Mouse (Mus musculus) olfactory bulb, adult 2 months (tissue): ENCODE data around the gene Ccndbp1. TPM values are rescaled to one million over a fixed set of nuclear protein-coding genes. Genes with fewer than 3 reads are reported as not detected.
"Not testable (repeated sequence)": the region's sequence is repeated elsewhere in the genome, so short reads cannot be mapped to it uniquely, and the experiment has no call there.

ENCODE experiments used
- H3K27ac ChIP-seq: fragments of 200-500 bp; 2 replicates; pipeline ENCODE4 v1.5.1; 2012; ENCODE audit warnings: low read depth, low read length; ENCODE audit not compliant: insufficient read depth
- H3K4me1 ChIP-seq: fragments of 200-500 bp; 2 replicates; pipeline ENCODE4 v1.6.1; 2012; ENCODE audit warnings: low read length; ENCODE audit not compliant: control insufficient read depth, insufficient read depth
- H3K4me3 ChIP-seq: fragments of 200-500 bp; 2 replicates; pipeline ENCODE4 v1.5.1; 2012; ENCODE audit warnings: mild to moderate bottlenecking, low read depth, low read length, moderate library complexity; ENCODE audit not compliant: insufficient read depth
- CTCF ChIP-seq: fragments of 200-500 bp; IDR thresholded peaks from 2 replicates; pipeline ENCODE4 v1.5.1; 2012; ENCODE audit warnings: low read depth, mild to moderate bottlenecking, low read length, moderate library complexity; ENCODE audit not compliant: insufficient read depth
- POLR2A ChIP-seq: fragments of 200-500 bp; IDR thresholded peaks from 2 replicates; pipeline ENCODE4 v1.6.1; 2012; ENCODE audit warnings: mild to moderate bottlenecking, low read depth, low read length, moderate library complexity; ENCODE audit not compliant: insufficient read depth
- WGBS: fragments of 180-500 bp; shearing (Covaris S2); methylation state at CpG from one replicate; pipeline ENCODE4 v1.1.7; 2018; 5-methylcytosine and 5-hydroxymethylcytosine counted together
- polyA plus RNA-seq: library from polyadenylated mRNA; stranded (reverse); fragments of >200 nt; gene quantifications from 2 replicates; pipeline ENCODE4 v1.2.4, GENCODE M21; 2012; ENCODE audit warnings: low replicate concordance; ENCODE audit not compliant: missing spikeins, insufficient read depth, insufficient read length

The Ccndbp1 gene
- polyA plus RNA-seq, 1 experiment: not detected

GRCm38 (mm10) chr2:120991196-120991595 is 17.0 kb upstream of the Ccndbp1 start:
- Histone ChIP-seq H3K4me1 (no peaks in the 10 kb centered on the region), H3K4me3 (no peak overlapping the region), H3K27ac (no peak overlapping the region)
- TF ChIP-seq POLR2A: no peak
- TF ChIP-seq CTCF: no peak
- 80% methylated on average over 4 of the region's 4 CpGs for WGBS

DNA sequence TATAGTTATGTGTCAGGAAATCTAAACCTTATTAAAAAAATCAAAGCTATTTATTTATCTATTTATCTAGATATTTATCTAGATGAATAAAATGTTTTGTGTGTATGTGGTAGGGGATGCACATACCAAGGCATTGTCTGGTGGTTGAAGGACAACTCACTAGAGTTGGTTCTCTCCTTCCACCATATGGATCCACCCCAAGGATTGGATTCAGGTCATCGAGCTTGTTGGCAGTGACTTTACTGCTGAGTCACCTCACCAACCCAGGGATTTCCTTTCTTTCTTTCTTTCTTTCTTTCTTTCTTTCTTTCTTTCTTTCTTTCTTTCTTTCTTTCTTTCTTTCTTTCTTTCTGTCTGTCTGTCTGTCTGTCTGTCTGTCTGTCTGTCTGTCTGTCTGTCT is 11.6 kb upstream of the Ccndbp1 start:
- not testable (repeated sequence) for H3K4me1 ChIP-seq, H3K4me3 ChIP-seq, H3K27ac ChIP-seq
- WGBS: 75% methylated on average over 1 of the region's 1 CpGs

DNA sequence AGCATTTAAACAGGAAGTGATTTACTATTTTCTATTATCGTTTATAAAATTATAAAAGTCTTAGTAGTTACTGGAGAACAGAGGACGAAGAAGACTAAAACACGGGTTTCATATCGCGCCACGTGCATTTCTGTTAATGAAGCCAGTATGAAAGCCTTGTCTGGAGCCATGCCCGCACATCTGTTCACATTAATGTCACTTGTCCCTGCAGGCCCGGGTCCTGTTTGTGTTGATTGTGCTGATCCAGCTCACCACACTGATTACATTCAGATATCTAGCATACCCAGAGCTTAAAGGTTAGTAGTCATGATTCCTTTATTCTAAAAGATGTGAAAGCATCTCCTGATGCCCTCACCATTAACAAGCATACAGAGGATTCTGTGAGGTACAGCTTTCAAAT is 9.3 kb upstream of the Ccndbp1 start:
- no peak for TF ChIP-seq CTCF
- TF ChIP-seq POLR2A: no peak
- Histone ChIP-seq H3K27ac (no peak overlapping the region), H3K4me3 (no peak overlapping the region), H3K4me1 (no peaks in the 10 kb centered on the region)
- WGBS: 70% methylated on average over 8 of the region's 8 CpGs

DNA sequence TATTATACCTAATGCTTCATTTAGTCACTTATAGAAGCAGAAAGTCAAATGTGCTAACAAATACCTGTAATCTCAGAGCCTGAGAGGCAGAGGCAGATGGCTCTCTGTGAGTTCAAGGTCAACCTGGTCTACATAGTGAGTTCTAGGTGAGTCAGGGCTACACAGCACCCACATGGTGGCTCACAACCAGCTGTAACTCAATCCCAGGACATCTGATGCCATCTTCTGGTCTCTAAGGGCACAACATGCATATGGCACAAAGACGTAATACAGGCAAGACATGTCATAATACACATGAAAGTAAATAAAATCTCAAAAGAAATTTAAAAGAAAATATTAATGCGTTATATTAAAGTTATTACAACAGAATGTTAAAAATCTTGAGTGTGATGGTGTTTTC is 4.6 kb upstream of the Ccndbp1 start:
- Histone ChIP-seq H3K27ac (no peak overlapping the region), H3K4me1 (peaks cover 5% of the 10 kb centered on the region), H3K4me3 (no peak overlapping the region)
- whole genome bisulfite sequencing: 90% methylated on average over 2 of the region's 2 CpGs
- TF ChIP-seq POLR2A (no peak), CTCF (no peak)

GRCm38 (mm10) chr2:121004018-121004811 is 4.0 kb upstream of the Ccndbp1 start:
- H3K27ac ChIP-seq: no peak overlapping the region
- no peak for TF ChIP-seq CTCF
- TF ChIP-seq POLR2A: no peak
- 84% methylated on average over 7 of the region's 7 CpGs for WGBS

GRCm38 (mm10) chr2:121006986-121007385 is 1.2 kb upstream of the Ccndbp1 start:
- Histone ChIP-seq H3K4me1 (peaks cover 10% of the 10 kb centered on the region), H3K27ac (no peak overlapping the region), H3K4me3 (no peak overlapping the region)
- TF ChIP-seq POLR2A (no peak), CTCF (no peak)
- 87% methylated on average over 1 of the region's 1 CpGs for WGBS

More at GRCm38 (mm10) chr2:121004018-121004811, 4.0 kb upstream of the Ccndbp1 start:
- Histone ChIP-seq H3K4me3 (no peak overlapping the region), H3K4me1 (peaks cover 8% of the 10 kb centered on the region)

GRCm38 (mm10) chr2:121008664-121009007 is 433 bp downstream of the Ccndbp1 start:
- no peak for TF ChIP-seq POLR2A
- Histone ChIP-seq H3K4me3 (peak overlapping the region; percentile 83), H3K4me1 (peaks cover 10% of the 10 kb centered on the region), H3K27ac (no peak overlapping the region)
- 1% methylated on average over 12 of the region's 12 CpGs for WGBS

DNA sequence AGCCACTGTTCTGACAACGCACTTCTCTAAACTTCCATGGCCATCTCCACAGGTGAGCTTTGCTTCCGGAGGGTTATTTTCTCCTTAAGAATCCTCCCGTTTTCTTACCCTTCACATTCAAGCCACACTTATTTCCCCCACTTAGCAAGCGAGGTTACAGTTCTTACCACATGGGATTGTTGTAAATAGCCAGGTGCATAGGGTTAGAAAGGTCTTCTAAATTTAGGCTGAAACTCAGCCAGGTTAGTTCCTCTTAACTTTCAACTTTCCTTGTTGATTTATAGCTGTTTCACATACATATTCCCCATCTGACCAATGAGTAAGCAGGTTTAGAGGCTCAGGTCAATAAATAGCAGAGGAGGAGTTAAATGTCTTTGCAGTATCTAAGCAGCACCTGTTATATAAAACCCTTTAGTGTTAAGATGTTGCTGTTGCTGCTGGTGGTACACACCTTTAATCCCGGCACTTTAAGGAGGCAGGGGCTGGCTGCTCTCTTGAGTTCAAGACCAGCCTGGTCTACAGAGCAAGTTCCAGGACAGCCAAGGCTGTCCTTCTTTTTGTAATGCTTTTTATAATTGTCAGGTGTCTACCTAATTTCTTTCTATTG is 971 bp downstream of the Ccndbp1 start:
- no peak for TF ChIP-seq POLR2A
- no peak for TF ChIP-seq CTCF
- WGBS: 20% methylated on average over 5 of the region's 5 CpGs
- H3K27ac ChIP-seq: no peak overlapping the region
- peak overlapping the region; percentile 83 for H3K4me3 ChIP-seq
- peaks cover 10% of the 10 kb centered on the region for H3K4me1 ChIP-seq

GRCm38 (mm10) chr2:121012676-121013075 is 4.5 kb downstream of the Ccndbp1 start:
- 93% methylated on average over 9 of the region's 9 CpGs for WGBS
- Histone ChIP-seq H3K4me1 (peaks cover 8% of the 10 kb centered on the region), H3K27ac (no peak overlapping the region), H3K4me3 (no peak overlapping the region)
- TF ChIP-seq CTCF: no peak
- TF ChIP-seq POLR2A: no peak
